In the genomic region with DNA sequence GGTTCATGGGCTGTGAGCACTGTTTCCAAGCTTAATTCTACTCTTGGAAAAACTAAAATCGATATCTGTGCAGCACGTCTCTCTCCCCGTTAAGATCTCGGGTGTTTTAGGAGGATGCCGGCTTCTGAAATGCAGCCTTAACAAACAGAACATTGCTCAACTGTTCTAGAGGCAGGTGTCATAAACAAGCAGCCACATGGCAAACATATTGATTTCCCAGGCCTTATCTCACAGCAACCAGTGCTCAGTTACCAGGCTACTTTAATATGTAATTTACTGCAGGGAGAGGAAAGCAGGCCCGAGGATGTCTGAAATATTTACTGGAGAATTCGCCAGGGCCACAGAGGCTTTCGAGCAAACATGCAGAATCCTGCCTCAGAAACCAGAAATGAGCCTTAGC, we compare ENCODE assay signal across 19 mouse cellular contexts. TPM values are rescaled to one million over a fixed set of nuclear protein-coding genes. Genes with fewer than 3 reads are reported as not detected.
DNase-seq lines count a peak whose midpoint lies in the region; ATAC-seq and TF ChIP-seq lines count a peak whose summit lies in the region.
"Had no signal": no experiment of that assay in that cellular context is flagged by ENCODE, and none has a peak within 500 bp of the region (broad histone marks: within the 10 kb centered on the region; RNA-seq: fewer than 3 reads in every experiment).

No protein-coding gene starts in this region.

- WGBS in hindbrain, embryonic 13.5 days = 80% methylated on average over 8 of the region's 8 CpGs
- WGBS in hindbrain, postnatal 0 days = 79% methylated on average over 8 of the region's 8 CpGs
- WGBS in midbrain, embryonic 14.5 days = 75% methylated on average over 8 of the region's 8 CpGs
- WGBS in midbrain, embryonic 11.5 days = 85% methylated on average over 8 of the region's 8 CpGs
- 31% methylated on average over 8 of the region's 8 CpGs for WGBS in liver, embryonic 15.5 days (ENCODE audit: insufficient replicate concordance)

- no peaks in the 10 kb centered on the region for H3K9me3 ChIP-seq in hindbrain, embryonic 13.5 days
- H3K9me3 ChIP-seq in hindbrain, postnatal 0 days (ENCODE audit: low read length) = no peaks in the 10 kb centered on the region
- H3K9me3 ChIP-seq in midbrain, embryonic 14.5 days (ENCODE audit: control insufficient read depth, low read length) = no peaks in the 10 kb centered on the region
- no peaks in the 10 kb centered on the region for H3K9me3 ChIP-seq in midbrain, embryonic 11.5 days (ENCODE audit: control insufficient read depth, low read length)
- H3K9me3 ChIP-seq in liver, embryonic 15.5 days (replicated peaks) = no peaks in the 10 kb centered on the region
- H3K9me3 ChIP-seq: hindbrain, embryonic 10.5 days had no signal

- no peak for TF ChIP-seq CTCF in hindbrain, postnatal 0 days (IDR thresholded peaks at IDR 0.05; ENCODE audit: low read depth)

- no peaks in the 10 kb centered on the region for H3K27me3 ChIP-seq in hindbrain, embryonic 13.5 days
- no peaks in the 10 kb centered on the region for H3K27me3 ChIP-seq in hindbrain, postnatal 0 days (ENCODE audit: insufficient read depth, low read length)
- H3K27me3 ChIP-seq in midbrain, embryonic 14.5 days (ENCODE audit: control insufficient read depth, insufficient read depth, low read length) = no peaks in the 10 kb centered on the region
- no peaks in the 10 kb centered on the region for H3K27me3 ChIP-seq in midbrain, embryonic 11.5 days (ENCODE audit: control insufficient read depth, insufficient read depth, low read length)
- peaks cover 49% of the 10 kb centered on the region for H3K27me3 ChIP-seq in liver, embryonic 15.5 days

- H3K9ac ChIP-seq in hindbrain, embryonic 13.5 days = no peak overlapping the region
- no peak overlapping the region for H3K9ac ChIP-seq in hindbrain, postnatal 0 days (replicated peaks; ENCODE audit: low read length)
- H3K9ac ChIP-seq in midbrain, embryonic 14.5 days (replicated peaks; ENCODE audit: low read length) = no peak overlapping the region
- no peak overlapping the region for H3K9ac ChIP-seq in midbrain, embryonic 11.5 days (ENCODE audit: low read length)
- H3K9ac ChIP-seq in liver, embryonic 15.5 days = no peak overlapping the region
- H3K9ac ChIP-seq: lung, embryonic 14.5 days had no signal

- H3K4me3 ChIP-seq in hindbrain, embryonic 13.5 days = no peak overlapping the region
- no peak overlapping the region for H3K4me3 ChIP-seq in hindbrain, postnatal 0 days (ENCODE audit: low read length)
- no peak overlapping the region for H3K4me3 ChIP-seq in midbrain, embryonic 14.5 days (replicated peaks; ENCODE audit: low read depth, low read length)
- H3K4me3 ChIP-seq in midbrain, embryonic 11.5 days (ENCODE audit: low read depth, low read length) = no peak overlapping the region
- no peak overlapping the region for H3K4me3 ChIP-seq in liver, embryonic 15.5 days (replicated peaks)
- H3K4me3 ChIP-seq: hindbrain, embryonic 10.5 days had no signal

- no peak for DNase-seq in hindbrain, postnatal 0 days (ENCODE audit: low spot score)
- peak; percentile 23 for DNase-seq in midbrain, embryonic 14.5 days
- no peak for DNase-seq in midbrain, embryonic 11.5 days (ENCODE audit: low spot score, missing footprints)
- DNase-seq in heart, postnatal 36 days = no peak
- no peak for DNase-seq in heart, postnatal 10 days
- DNase-seq: adrenal gland, adult 2 months; cerebellum, adult 11 months; cerebellum, postnatal 14 days; heart, adult 11 months; kidney, adult 2 months; kidney, postnatal 14 days; lung, embryonic 14.5 days; thymus, postnatal 14 days had no signal

- peaks cover 20% of the 10 kb centered on the region for H3K4me1 ChIP-seq in hindbrain, embryonic 13.5 days (replicated peaks)
- peaks cover 4% of the 10 kb centered on the region; the same call in 1 of the 2 replicates for H3K4me1 ChIP-seq in hindbrain, postnatal 0 days (ENCODE audit: insufficient read depth, low read length)
- peaks cover 23% of the 10 kb centered on the region for H3K4me1 ChIP-seq in midbrain, embryonic 14.5 days (ENCODE audit: control insufficient read depth, insufficient read depth, low read length)
- peaks cover 18% of the 10 kb centered on the region for H3K4me1 ChIP-seq in midbrain, embryonic 11.5 days (ENCODE audit: control insufficient read depth, insufficient read depth, low read length)
- peaks cover 26% of the 10 kb centered on the region for H3K4me1 ChIP-seq in liver, embryonic 15.5 days (replicated peaks)

- intact Hi-C loops in heart, postnatal 36 days (cut with DNase I) = no loop called here
- intact Hi-C loops in heart, postnatal 10 days (cut with DNase I) = no loop called here

- no peak for ATAC-seq in hindbrain, embryonic 13.5 days (ENCODE audit: low FRiP score)
- ATAC-seq in hindbrain, postnatal 0 days = no peak
- ATAC-seq in midbrain, embryonic 14.5 days (ENCODE audit: low FRiP score, low TSS enrichment) = no peak
- ATAC-seq in midbrain, embryonic 11.5 days (ENCODE audit: low FRiP score) = no peak
- 0 out of 2 replicates have a peak, but pooled peaks have one; percentile 44 for ATAC-seq in liver, embryonic 15.5 days (ENCODE audit: insufficient read depth)
- no peak for ATAC-seq in erythroid progenitor cell, adult 5-6 weeks (replicated peaks; ENCODE audit: low FRiP score, poor library complexity, severe bottlenecking)
- ATAC-seq: forebrain, embryonic 14.5 days had no signal

- H3K27ac ChIP-seq in hindbrain, embryonic 13.5 days = peak overlapping the region; percentile 30; the same call in 1 of the 2 replicates
- no peak overlapping the region for H3K27ac ChIP-seq in hindbrain, postnatal 0 days
- H3K27ac ChIP-seq in midbrain, embryonic 14.5 days (replicated peaks; ENCODE audit: low read depth, low read length) = 0 out of 2 replicates have a peak overlapping the region, but pooled peaks have one; percentile 32
- H3K27ac ChIP-seq in midbrain, embryonic 11.5 days (ENCODE audit: low read depth, low read length) = no peak overlapping the region
- H3K27ac ChIP-seq in liver, embryonic 15.5 days (replicated peaks) = no peak overlapping the region; the same call in 1 of the 2 replicates
- H3K27ac ChIP-seq: hindbrain, embryonic 10.5 days; stomach, postnatal 0 days had no signal

- H3K4me2 ChIP-seq in hindbrain, embryonic 13.5 days = no peak overlapping the region
- no peak overlapping the region for H3K4me2 ChIP-seq in hindbrain, postnatal 0 days (ENCODE audit: low read depth, low read length)
- no peak overlapping the region for H3K4me2 ChIP-seq in midbrain, embryonic 14.5 days (ENCODE audit: low read length)
- no peak overlapping the region for H3K4me2 ChIP-seq in midbrain, embryonic 11.5 days
- H3K4me2 ChIP-seq in liver, embryonic 15.5 days = no peak overlapping the region
- H3K4me2 ChIP-seq: lung, embryonic 14.5 days had no signal

- no peaks in the 10 kb centered on the region for H3K36me3 ChIP-seq in hindbrain, embryonic 13.5 days
- H3K36me3 ChIP-seq in hindbrain, postnatal 0 days (ENCODE audit: insufficient read depth, low read length) = no peaks in the 10 kb centered on the region
- no peaks in the 10 kb centered on the region for H3K36me3 ChIP-seq in midbrain, embryonic 14.5 days (ENCODE audit: control insufficient read depth, insufficient read depth, low read length)
- no peaks in the 10 kb centered on the region for H3K36me3 ChIP-seq in midbrain, embryonic 11.5 days (ENCODE audit: control insufficient read depth, insufficient read depth, low read length)
- no peaks in the 10 kb centered on the region for H3K36me3 ChIP-seq in liver, embryonic 15.5 days (replicated peaks)

RNA-seq across cellular contexts. Expression of gene Zbtb16, which starts 35.4 kb away (rescaled TPM):
- polyA plus RNA-seq in hindbrain, embryonic 13.5 days (2015; fragmentation: Nextera tagmentation; extraction: Ambion mirVana) = 6.3 TPM in 2 replicates
- 11.2 and 13.5 TPM in 2 replicates for total RNA-seq in hindbrain, postnatal 0 days (2014; rRNA removed)
- polyA plus RNA-seq in hindbrain, postnatal 0 days (2015; fragmentation: Nextera tagmentation; extraction: Ambion mirVana) = 5.4 and 6.8 TPM in 2 replicates
- polyA plus RNA-seq in midbrain, embryonic 14.5 days (2014; fragmentation: Nextera tagmentation; extraction: Ambion mirVana) = 6.0 and 7.0 TPM in 2 replicates
- polyA plus RNA-seq in midbrain, embryonic 11.5 days (2014; fragmentation: Nextera tagmentation; extraction: Ambion mirVana) = 14.0 and 15.0 TPM in 2 replicates
- polyA plus RNA-seq in liver, embryonic 15.5 days (2015; fragmentation: Nextera tagmentation; extraction: Ambion mirVana) = 0.54 and 0.98 TPM in 2 replicates
- 100 to 1,000 TPM; 118 to 222 TPM for total RNA-seq in heart, postnatal 36 days (2021)
- under 0.01 TPM in 1 of 2 replicates, not detected in the other for total RNA-seq in erythroid progenitor cell, adult 5-6 weeks (2015; ENCODE audit: low replicate concordance)
- 0.13 and 0.76 TPM in 2 replicates for total RNA-seq in erythroid progenitor cell, adult 5-6 weeks (2017; ENCODE audit: low replicate concordance)
- total RNA-seq in heart, postnatal 10 days (2021) = 100 to 1,000 TPM in 1 of 2 experiments, 10 to 100 TPM in 1; 25.5 to 199 TPM

Comparison
In these comparisons a context has a peak if more than half of its experiments do, and no peak if none do; other contexts are left out.
1. H3K27ac ChIP-seq: peak in hindbrain, embryonic 13.5 days (single experiment) and midbrain, embryonic 14.5 days (single experiment); none in hindbrain, postnatal 0 days (single experiment), midbrain, embryonic 11.5 days (single experiment) and liver, embryonic 15.5 days (single experiment).